Mouse (Mus musculus) cortical plate, adult 2 months (tissue): ENCODE data around the gene Trpv3.

Experiments used
- CTCF ChIP-seq: fragments of 200-500 bp; IDR thresholded peaks from 2 replicates; pipeline ENCODE4 v1.5.1; 2011; ENCODE audit warnings: mild to moderate bottlenecking, control low read depth, low read length; ENCODE audit not compliant: insufficient read depth; ENCODE audit errors: extremely low read depth
- POLR2A ChIP-seq: fragments of 200-500 bp; IDR thresholded peaks from 2 replicates; pipeline ENCODE4 v1.6.1; 2011; ENCODE audit warnings: mild to moderate bottlenecking, low read length, control low read depth; ENCODE audit not compliant: insufficient read depth; ENCODE audit errors: extremely low read depth

DNA sequence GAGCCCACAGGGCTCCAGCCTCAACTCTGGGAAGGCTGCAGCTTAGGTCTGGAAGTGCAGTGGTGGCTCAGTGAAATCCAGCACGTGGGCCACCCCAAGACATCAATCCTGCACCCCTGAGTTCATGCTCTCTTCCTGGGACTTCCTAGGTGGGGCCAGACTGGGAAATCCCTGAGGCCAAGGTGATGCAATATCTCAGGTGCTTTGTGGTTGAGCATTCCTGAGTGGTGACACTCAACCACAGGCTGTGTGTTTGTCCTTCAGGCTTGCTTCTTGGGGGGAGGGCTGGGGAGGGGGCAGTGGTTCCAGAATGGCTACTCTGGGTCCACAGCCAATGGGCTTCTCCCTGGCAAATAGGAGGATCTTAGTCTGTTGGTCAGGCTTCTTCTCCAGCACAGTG is 16.7 kb downstream of the Trpv3 start:
- TF ChIP-seq CTCF (no peak), POLR2A (no peak)
